Mouse (Mus musculus) embryonic facial prominence, embryonic 11.5 days (tissue): ENCODE data around the gene Iars. TPM values are rescaled to one million over a fixed set of nuclear protein-coding genes. Genes with fewer than 3 reads are reported as not detected.

Experiments used
- ATAC-seq: fragments of 200-750 bp; cut with Nextera tagmentation; replicated peaks from 2 replicates; pipeline ENCODE4 v1.8.0; 2017; ENCODE audit warnings: low read depth; ENCODE audit not compliant: insufficient number of reproducible peaks, low FRiP score, low TSS enrichment
- DNase-seq: peaks from one replicate; pipeline ENCODE4 v3.0.0-alpha.2; 2015; ENCODE audit warnings: low spot score
- H3K27ac ChIP-seq: fragments of 300-500 bp; sonication (generic); replicated peaks from 2 replicates; pipeline ENCODE4 v1.5.1; 2014; ENCODE audit warnings: mild to moderate bottlenecking, low read depth, low read length, control low read depth
- H3K27me3 ChIP-seq: fragments of 300-500 bp; sonication (generic); 2 replicates; pipeline ENCODE4 v1.6.1; 2014; ENCODE audit warnings: mild to moderate bottlenecking, low read length, moderate library complexity, mixed read lengths; ENCODE audit not compliant: control insufficient read depth, insufficient read depth
- H3K36me3 ChIP-seq: fragments of 300-500 bp; sonication (generic); replicated peaks from 2 replicates; pipeline ENCODE4 v1.6.1; 2014; ENCODE audit warnings: low read depth, mild to moderate bottlenecking, low read length, moderate library complexity, mixed read lengths; ENCODE audit not compliant: control insufficient read depth, insufficient read depth
- H3K4me1 ChIP-seq: fragments of 300-500 bp; sonication (generic); 2 replicates; pipeline ENCODE4 v1.6.1; 2014; ENCODE audit warnings: low read length, mixed read lengths; ENCODE audit not compliant: control insufficient read depth, insufficient read depth
- H3K4me2 ChIP-seq: fragments of 300-500 bp; sonication (generic); 2 replicates; pipeline ENCODE4 v1.6.1; 2014; ENCODE audit warnings: low read depth, mild to moderate bottlenecking, control low read depth, low read length, moderate library complexity
- H3K4me3 ChIP-seq: fragments of 300-500 bp; sonication (generic); 2 replicates; pipeline ENCODE4 v1.5.1; 2014; ENCODE audit warnings: low read depth, low read length, control low read depth
- H3K9ac ChIP-seq: fragments of 300-500 bp; sonication (generic); replicated peaks from 2 replicates; pipeline ENCODE4 v1.6.1; 2014; ENCODE audit warnings: mild to moderate bottlenecking, control low read depth, low read length
- H3K9me3 ChIP-seq: fragments of 300-500 bp; sonication (generic); replicated peaks from 2 replicates; pipeline ENCODE4 v1.6.1; 2016; ENCODE audit warnings: mild to moderate bottlenecking, low read length, inconsistent platforms, mixed read lengths; ENCODE audit not compliant: control insufficient read depth
- WGBS: fragments of 180-500 bp; shearing (Covaris S2); extraction: QIAGEN DNeasy Blood & Tissue Kit; methylation state at CpG from one replicate; pipeline ENCODE4 v1.1.7; 2014; 5-methylcytosine and 5-hydroxymethylcytosine counted together
- polyA plus RNA-seq: library from polyadenylated mRNA; unstranded; fragments of >200 nt; fragmentation: Nextera tagmentation; extraction: Ambion mirVana; gene quantifications from 2 replicates; pipeline ENCODE4 v1.2.1, GENCODE M21; 2014

The Iars gene
- polyA plus RNA-seq, 1 experiment from 2014 or later: 98.0 TPM

- Histone ChIP-seq H3K27me3 (no peaks in the 10 kb centered on the region), H3K27ac (no peak overlapping the region), H3K4me1 (no peaks in the 10 kb centered on the region), H3K9ac (peak overlapping the region; percentile 67), H3K36me3 (no peaks in the 10 kb centered on the region), H3K4me2 (peak overlapping the region; percentile 64), H3K4me3 (peak overlapping the region; percentile 78), H3K9me3 (no peaks in the 10 kb centered on the region)
- DNase-seq: no peak
- 1% methylated on average over 4 of the region's 4 CpGs for WGBS
- no peak for ATAC-seq
Observed at GRCm38 (mm10) chr13:49651781-49652351, 30.0 kb upstream of the Iars start.

DNA sequence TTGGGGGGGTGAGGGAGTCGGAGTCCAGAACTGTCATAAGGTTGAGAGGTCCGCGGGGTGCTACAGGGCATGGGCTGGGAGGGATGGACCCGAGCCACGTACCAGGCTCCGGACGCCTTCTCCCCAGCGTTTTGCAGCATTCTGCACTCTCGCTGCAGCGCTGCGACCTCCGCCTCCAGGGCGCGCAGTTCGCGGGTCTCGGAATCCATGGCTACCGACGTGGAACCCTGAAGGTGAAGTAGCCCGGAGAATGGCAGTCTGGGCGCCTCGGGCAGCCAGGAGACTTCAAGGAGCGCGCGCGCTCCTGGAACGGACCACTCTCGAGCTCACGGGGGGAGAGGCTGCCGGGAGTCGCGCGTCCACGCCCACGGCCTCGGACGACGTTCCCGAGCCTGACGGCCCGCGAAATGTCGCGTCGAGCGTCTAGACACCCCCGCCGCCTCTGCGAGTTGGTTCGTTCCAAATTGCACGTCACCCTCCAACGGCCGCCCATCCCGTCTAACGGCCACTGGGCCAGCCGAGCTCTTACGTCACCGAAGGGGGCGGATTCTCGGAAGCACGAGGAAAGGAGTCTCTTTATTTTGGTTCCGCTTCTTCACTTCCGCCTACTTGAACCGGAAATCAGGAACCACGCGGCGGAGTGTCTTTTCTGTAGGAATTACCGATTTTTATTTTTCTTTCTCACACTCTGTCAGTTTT, 29.3 kb upstream of the Iars start, which contains the start of the genes Cenpp and Nol8:
Gene Cenpp (minus strand): TSS at position 305 of the 699 bp plus-strand sequence.
Gene Nol8 (plus strand): TSS at position 598 of the 699 bp plus-strand sequence.
- H3K27me3 ChIP-seq: no peaks in the 10 kb centered on the region
- peak within 1 kb of the TSS; percentile 75 for H3K4me2 ChIP-seq
- no peaks in the 10 kb centered on the region for H3K9me3 ChIP-seq
- no peaks in the 10 kb centered on the region for H3K4me1 ChIP-seq
- peak; percentile 99 for DNase-seq
- under 1% methylated on average over 62 of the region's 68 CpGs for WGBS
- H3K36me3 ChIP-seq: no peaks in the 10 kb centered on the region; the same call in 1 of the 2 replicates
- peak within 1 kb of the TSS; percentile 78 for H3K4me3 ChIP-seq
- ATAC-seq: peak; percentile 98
- H3K27ac ChIP-seq: no peak within 1 kb of the TSS
- H3K9ac ChIP-seq: peak within 1 kb of the TSS; percentile 67

DNA sequence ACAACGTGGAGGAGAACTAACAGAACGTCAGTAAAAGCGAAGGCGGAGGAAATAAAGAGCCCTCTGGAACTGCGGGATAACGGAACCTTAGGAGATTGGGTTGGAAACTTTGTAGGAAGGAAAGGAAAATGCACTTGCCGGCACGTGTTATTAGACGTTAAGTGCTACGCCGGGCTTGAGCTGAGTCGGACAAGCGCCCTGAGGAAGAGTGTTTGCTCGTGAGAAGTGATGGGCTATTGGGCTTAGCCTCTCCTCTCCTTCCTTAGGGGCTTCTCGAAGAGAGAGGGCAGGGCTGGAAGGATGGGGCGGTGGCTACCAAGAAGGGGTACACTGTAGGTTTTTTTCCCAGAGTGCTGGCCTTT, 28.7 kb upstream of the Iars start:
- Histone ChIP-seq H3K4me1 (no peaks in the 10 kb centered on the region), H3K36me3 (no peaks in the 10 kb centered on the region; the same call in 1 of the 2 replicates), H3K27ac (no peak overlapping the region), H3K4me2 (peak overlapping the region; percentile 75), H3K27me3 (no peaks in the 10 kb centered on the region), H3K9me3 (no peaks in the 10 kb centered on the region), H3K9ac (peak overlapping the region; percentile 58), H3K4me3 (peak overlapping the region; percentile 78)
- DNase-seq (no peak), ATAC-seq (peak; percentile 72)
- WGBS: under 1% methylated on average over 16 of the region's 16 CpGs

DNA sequence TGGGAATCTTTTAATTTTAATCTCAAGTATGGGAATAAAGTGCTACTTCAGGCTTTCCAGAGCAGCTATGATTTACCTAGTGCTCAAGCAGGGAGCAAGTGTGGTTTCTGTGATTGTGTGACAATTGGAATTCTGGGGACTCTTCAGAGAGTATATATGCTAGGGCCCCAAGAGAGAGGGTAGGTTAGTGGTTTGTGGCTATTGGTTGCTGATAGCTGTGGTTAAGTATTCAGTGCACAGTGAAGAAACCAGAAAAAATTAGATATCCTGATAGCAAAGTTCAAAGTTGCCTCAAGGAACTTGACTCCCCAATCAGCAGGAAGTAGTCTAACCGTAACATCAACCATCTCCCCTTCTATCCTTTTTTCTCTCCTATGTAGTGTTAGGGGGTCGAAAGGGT, 4.1 kb upstream of the Iars start:
- H3K4me3 ChIP-seq: no peak overlapping the region
- no peaks in the 10 kb centered on the region for H3K36me3 ChIP-seq
- DNase-seq (no peak), ATAC-seq (no peak)
- 96% methylated on average over 2 of the region's 2 CpGs for WGBS
- H3K27me3 ChIP-seq: no peaks in the 10 kb centered on the region
- H3K9me3 ChIP-seq: no peaks in the 10 kb centered on the region
- H3K27ac ChIP-seq: no peak overlapping the region
- no peak overlapping the region for H3K4me2 ChIP-seq
- H3K9ac ChIP-seq: no peak overlapping the region
- no peaks in the 10 kb centered on the region for H3K4me1 ChIP-seq

DNA sequence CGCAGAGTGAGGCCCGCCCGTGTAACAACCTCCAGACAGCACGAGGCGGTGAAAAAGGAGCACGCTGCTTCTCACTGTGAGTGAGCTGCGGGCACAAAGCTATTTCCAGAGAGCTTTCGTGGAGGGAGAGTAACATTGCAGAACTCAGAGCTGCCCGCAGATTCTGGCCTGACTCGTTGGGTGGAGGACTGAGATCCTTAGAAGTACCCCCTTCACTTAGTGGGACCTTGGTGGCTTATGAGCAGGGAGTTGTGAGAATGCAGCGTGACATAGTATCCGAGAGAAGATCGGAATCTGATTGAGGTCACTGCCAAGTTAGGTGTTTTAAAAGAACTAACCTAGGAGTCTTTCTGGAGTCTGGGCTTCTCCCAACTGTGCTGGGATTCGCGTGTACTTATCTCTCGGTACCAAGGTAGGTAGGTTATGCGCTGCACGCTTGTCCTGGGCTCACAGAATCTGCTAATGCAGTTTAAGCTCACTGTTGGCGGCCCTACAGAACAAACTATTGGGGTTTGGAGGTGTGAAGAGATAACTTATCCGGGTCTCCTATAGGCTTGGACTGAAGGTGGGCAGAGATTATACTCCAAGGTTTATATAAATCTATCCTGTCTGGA, 440 bp downstream of the Iars start:
- DNase-seq: peak; percentile 1
- H3K27me3 ChIP-seq: no peaks in the 10 kb centered on the region
- H3K4me3 ChIP-seq: peak overlapping the region; percentile 84
- peak overlapping the region; percentile 84 for H3K9ac ChIP-seq
- ATAC-seq: peak; percentile 20; the same call in 1 of the 2 replicates
- under 1% methylated on average over 20 of the region's 20 CpGs for WGBS
- H3K9me3 ChIP-seq: no peaks in the 10 kb centered on the region
- no peak overlapping the region for H3K27ac ChIP-seq
- H3K4me1 ChIP-seq: no peaks in the 10 kb centered on the region
- peak overlapping the region; percentile 80 for H3K4me2 ChIP-seq
- no peaks in the 10 kb centered on the region for H3K36me3 ChIP-seq

GRCm38 (mm10) chr13:49684266-49684665, 2.4 kb downstream of the Iars start:
- no peak overlapping the region for H3K27ac ChIP-seq

GRCm38 (mm10) chr13:49691056-49691455, 9.2 kb downstream of the Iars start:
- Histone ChIP-seq H3K4me2 (no peak overlapping the region), H3K9me3 (no peaks in the 10 kb centered on the region), H3K36me3 (no peaks in the 10 kb centered on the region; the same call in none of the 2 replicates), H3K9ac (no peak overlapping the region), H3K27ac (no peak overlapping the region), H3K4me1 (no peaks in the 10 kb centered on the region), H3K27me3 (no peaks in the 10 kb centered on the region), H3K4me3 (no peak overlapping the region)
- ATAC-seq (no peak), DNase-seq (no peak)
- WGBS: 94% methylated on average over 5 of the region's 5 CpGs

More at GRCm38 (mm10) chr13:49684266-49684665, 2.4 kb downstream of the Iars start:
- H3K27me3 ChIP-seq: no peaks in the 10 kb centered on the region
- no peak for ATAC-seq
- no peaks in the 10 kb centered on the region for H3K9me3 ChIP-seq
- H3K4me2 ChIP-seq: no peak overlapping the region
- DNase-seq: no peak
- no peak overlapping the region for H3K4me3 ChIP-seq
- H3K9ac ChIP-seq: no peak overlapping the region
- no peaks in the 10 kb centered on the region for H3K4me1 ChIP-seq
- 82% methylated on average over 4 of the region's 4 CpGs for WGBS
- H3K36me3 ChIP-seq: no peaks in the 10 kb centered on the region; the same call in none of the 2 replicates
